Mouse (Mus musculus) midbrain, postnatal 0 days (tissue): ENCODE measurements around the gene 2610507B11Rik. TPM values are rescaled to one million over a fixed set of nuclear protein-coding genes. Genes with fewer than 3 reads are reported as not detected.

ENCODE experiments used
- ATAC-seq: fragments of 200-750 bp; cut with Nextera tagmentation; 2 replicates; pipeline ENCODE4 v1.8.0; 2017; ENCODE audit warnings: moderate number of reproducible peaks, mild to moderate bottlenecking, moderate TSS enrichment, moderate library complexity; ENCODE audit not compliant: low FRiP score
- DNase-seq: peaks from one replicate; pipeline ENCODE4 v3.0.0-alpha.2; 2015; ENCODE audit warnings: low spot score
- H3K27ac ChIP-seq: fragments of 300-500 bp; sonication (generic); 2 replicates; pipeline ENCODE4 v1.5.1; 2014; ENCODE audit warnings: low read depth, mild to moderate bottlenecking, low read length, mixed read lengths
- H3K27me3 ChIP-seq: fragments of 300-500 bp; sonication (generic); 2 replicates; pipeline ENCODE4 v1.6.1; 2014; ENCODE audit warnings: low read length, control low read depth, mixed read lengths; ENCODE audit not compliant: insufficient read depth
- H3K36me3 ChIP-seq: fragments of 300-500 bp; sonication (generic); 2 replicates; pipeline ENCODE4 v1.6.1; 2014; ENCODE audit warnings: low read length, control low read depth, mixed read lengths; ENCODE audit not compliant: insufficient read depth
- H3K4me1 ChIP-seq: fragments of 300-500 bp; sonication (generic); 2 replicates; pipeline ENCODE4 v1.6.1; 2014; ENCODE audit warnings: mild to moderate bottlenecking, control low read depth, antibody characterized with exemption, low read length, mixed read lengths; ENCODE audit not compliant: insufficient read depth
- H3K4me2 ChIP-seq: fragments of 300-500 bp; sonication (generic); 2 replicates; pipeline ENCODE4 v1.6.1; 2014; ENCODE audit warnings: low read depth, mild to moderate bottlenecking, low read length, mixed read lengths; ENCODE audit not compliant: poor library complexity, severe bottlenecking
- H3K4me3 ChIP-seq: fragments of 300-500 bp; sonication (generic); 2 replicates; pipeline ENCODE4 v1.5.1; 2014; ENCODE audit warnings: low read depth, mild to moderate bottlenecking, low read length, moderate library complexity
- H3K9ac ChIP-seq: fragments of 300-500 bp; sonication (generic); replicated peaks from 2 replicates; pipeline ENCODE4 v1.6.1; 2014; ENCODE audit warnings: mild to moderate bottlenecking, low read length, moderate library complexity, mixed read lengths; ENCODE audit not compliant: poor library complexity, severe bottlenecking
- H3K9me3 ChIP-seq: fragments of 300-500 bp; sonication (generic); 2 replicates; pipeline ENCODE4 v1.6.1; 2016; ENCODE audit warnings: low read length, control low read depth
- CTCF ChIP-seq: IDR thresholded peaks from 2 replicates; pipeline ENCODE4 v1.5.1; 2016; ENCODE audit warnings: antibody characterized with exemption, mild to moderate bottlenecking
- WGBS: fragments of 180-500 bp; shearing (Covaris S2); extraction: QIAGEN DNeasy Blood & Tissue Kit; methylation state at CpG from one replicate; pipeline ENCODE4 v1.1.7; 2014; 5-methylcytosine and 5-hydroxymethylcytosine counted together
- polyA plus RNA-seq: library from polyadenylated mRNA; unstranded; fragments of >200 nt; fragmentation: Nextera tagmentation; extraction: Ambion mirVana; gene quantifications from 2 replicates; pipeline ENCODE4 v1.2.1, GENCODE M21; 2015
- total RNA-seq: library from RNA; depleted of rRNA; stranded (reverse); fragments of >200 nt; gene quantifications from 2 replicates; pipeline ENCODE4 v1.2.3, GENCODE M21; 2014

2610507B11Rik gene
- total and polyA plus RNA-seq, 2 experiments from 2014 or later: 49.2 to 71.4 TPM

GRCm38 (mm10) chr11:78327215-78327614 lies 65.7 kb downstream of the 2610507B11Rik start:
- DNase-seq (no peak), ATAC-seq (no peak)
- H3K9ac ChIP-seq: no peak overlapping the region

GRCm38 (mm10) chr11:78327634-78328511 lies 66.3 kb downstream of the 2610507B11Rik start, which contains the start of gene Pigs:
Gene Pigs (plus strand): TSS chr11:78328415.
- ATAC-seq (peak; percentile 95), DNase-seq (peak; percentile 96)
- 12% methylated on average over 37 of the region's 37 CpGs for WGBS
- H3K9ac ChIP-seq: peak within 1 kb of the TSS; percentile 79
- peaks cover 5% of the 10 kb centered on the region; the same call in 1 of the 2 replicates for H3K4me1 ChIP-seq
- TF ChIP-seq CTCF: peak; percentile 45; the same call in 1 of the 2 replicates
- no peaks in the 10 kb centered on the region for H3K9me3 ChIP-seq
- H3K27ac ChIP-seq: no peak within 1 kb of the TSS
- H3K4me3 ChIP-seq: peak within 1 kb of the TSS; percentile 78
- peaks cover 6% of the 10 kb centered on the region; the same call in 1 of the 2 replicates for H3K36me3 ChIP-seq
- no peaks in the 10 kb centered on the region for H3K27me3 ChIP-seq
- H3K4me2 ChIP-seq: peak within 1 kb of the TSS; percentile 88

More at GRCm38 (mm10) chr11:78327215-78327614, 65.7 kb downstream of the 2610507B11Rik start:
- no peak overlapping the region for H3K4me2 ChIP-seq
- no peaks in the 10 kb centered on the region for H3K9me3 ChIP-seq
- H3K4me1 ChIP-seq: peaks cover 8% of the 10 kb centered on the region; the same call in 1 of the 2 replicates
- H3K27me3 ChIP-seq: no peaks in the 10 kb centered on the region
- no peak overlapping the region for H3K27ac ChIP-seq
- WGBS: 94% methylated on average over 4 of the region's 4 CpGs
- no peak for TF ChIP-seq CTCF
- 0 out of 2 replicates have a peak, but pooled peaks cover 2% of the 10 kb centered on the region for H3K36me3 ChIP-seq
- no peak overlapping the region for H3K4me3 ChIP-seq

GRCm38 (mm10) chr11:78328512-78329056 lies 67.0 kb downstream of the 2610507B11Rik start:
- TF ChIP-seq CTCF: no peak
- H3K4me2 ChIP-seq: peak overlapping the region; percentile 88
- H3K36me3 ChIP-seq: peaks cover 12% of the 10 kb centered on the region
- WGBS: under 1% methylated on average over 41 of the region's 41 CpGs
- ATAC-seq (peak; percentile 67), DNase-seq (no peak)
- peak overlapping the region; percentile 78 for H3K4me3 ChIP-seq
- peaks cover 5% of the 10 kb centered on the region; the same call in 1 of the 2 replicates for H3K4me1 ChIP-seq
- no peaks in the 10 kb centered on the region for H3K9me3 ChIP-seq
- peak overlapping the region; percentile 79 for H3K9ac ChIP-seq
- no peaks in the 10 kb centered on the region for H3K27me3 ChIP-seq
- H3K27ac ChIP-seq: no peak overlapping the region

- no peaks in the 10 kb centered on the region for H3K27me3 ChIP-seq
- no peak for TF ChIP-seq CTCF
- no peak overlapping the region for H3K27ac ChIP-seq
- WGBS: 96% methylated on average over 12 of the region's 12 CpGs
- no peak overlapping the region for H3K4me3 ChIP-seq
- DNase-seq (no peak), ATAC-seq (no peak)
- no peaks in the 10 kb centered on the region for H3K9me3 ChIP-seq
- H3K9ac ChIP-seq: no peak overlapping the region
- peaks cover 5% of the 10 kb centered on the region; the same call in 1 of the 2 replicates for H3K4me1 ChIP-seq
- no peak overlapping the region for H3K4me2 ChIP-seq
- peaks cover 32% of the 10 kb centered on the region for H3K36me3 ChIP-seq
Measured at GRCm38 (mm10) chr11:78332676-78333075, 71.1 kb downstream of the 2610507B11Rik start.

GRCm38 (mm10) chr11:78333992-78334391 lies 72.4 kb downstream of the 2610507B11Rik start:
- no peak overlapping the region for H3K4me3 ChIP-seq
- H3K36me3 ChIP-seq: peaks cover 33% of the 10 kb centered on the region
- H3K27ac ChIP-seq: no peak overlapping the region
- no peaks in the 10 kb centered on the region for H3K9me3 ChIP-seq
- no peak for ATAC-seq
- no peak for DNase-seq
- H3K4me2 ChIP-seq: no peak overlapping the region
- H3K9ac ChIP-seq: no peak overlapping the region
- H3K27me3 ChIP-seq: no peaks in the 10 kb centered on the region
- WGBS: 90% methylated on average over 5 of the region's 5 CpGs
- H3K4me1 ChIP-seq: peaks cover 4% of the 10 kb centered on the region; the same call in 1 of the 2 replicates
- no peak for TF ChIP-seq CTCF
